Mouse (Mus musculus) midbrain, embryonic 14.5 days (tissue): ENCODE measurements around the gene Usp16. TPM values are rescaled to one million over a fixed set of nuclear protein-coding genes. Genes with fewer than 3 reads are reported as not detected.

Source experiments
- ATAC-seq: fragments of 200-750 bp; cut with Nextera tagmentation; 2 replicates; pipeline ENCODE4 v1.8.0; 2017; ENCODE audit warnings: moderate number of reproducible peaks, moderate library complexity; ENCODE audit not compliant: low FRiP score, low TSS enrichment
- DNase-seq: peaks from one replicate; pipeline ENCODE4 v3.0.0-alpha.2; 2015
- H3K27ac ChIP-seq: fragments of 300-500 bp; sonication (generic); replicated peaks from 2 replicates; pipeline ENCODE4 v1.5.1; 2014; ENCODE audit warnings: mild to moderate bottlenecking, low read depth, low read length, moderate library complexity
- H3K27me3 ChIP-seq: fragments of 300-500 bp; sonication (generic); 2 replicates; pipeline ENCODE4 v1.6.1; 2014; ENCODE audit warnings: low read length, control low read depth, mixed read lengths; ENCODE audit not compliant: control insufficient read depth, insufficient read depth
- H3K36me3 ChIP-seq: fragments of 300-500 bp; sonication (generic); 2 replicates; pipeline ENCODE4 v1.6.1; 2014; ENCODE audit warnings: low read length, control low read depth; ENCODE audit not compliant: control insufficient read depth, insufficient read depth
- H3K4me1 ChIP-seq: fragments of 300-500 bp; sonication (generic); 2 replicates; pipeline ENCODE4 v1.6.1; 2014; ENCODE audit warnings: mild to moderate bottlenecking, antibody characterized with exemption, low read length, control low read depth; ENCODE audit not compliant: control insufficient read depth, insufficient read depth
- H3K4me2 ChIP-seq: fragments of 300-500 bp; sonication (generic); 2 replicates; pipeline ENCODE4 v1.6.1; 2014; ENCODE audit warnings: mild to moderate bottlenecking, low read length, moderate library complexity
- H3K4me3 ChIP-seq: fragments of 300-500 bp; sonication (generic); replicated peaks from 2 replicates; pipeline ENCODE4 v1.5.1; 2014; ENCODE audit warnings: low read depth, low read length
- H3K9ac ChIP-seq: fragments of 300-500 bp; sonication (generic); replicated peaks from 2 replicates; pipeline ENCODE4 v1.6.1; 2014; ENCODE audit warnings: mild to moderate bottlenecking, low read length, moderate library complexity
- H3K9me3 ChIP-seq: fragments of 300-500 bp; sonication (generic); 2 replicates; pipeline ENCODE4 v1.6.1; 2016; ENCODE audit warnings: low read length, control low read depth, mixed read lengths; ENCODE audit not compliant: control insufficient read depth
- WGBS: fragments of 180-500 bp; shearing (Covaris S2); extraction: QIAGEN DNeasy Blood & Tissue Kit; methylation state at CpG from one replicate; pipeline ENCODE4 v1.1.7; 2014; 5-methylcytosine and 5-hydroxymethylcytosine counted together
- polyA plus RNA-seq: library from polyadenylated mRNA; unstranded; fragments of >200 nt; fragmentation: Nextera tagmentation; extraction: Ambion mirVana; gene quantifications from 2 replicates; pipeline ENCODE4 v1.2.1, GENCODE M21; 2014

The Usp16 gene
- polyA plus RNA-seq, 1 experiment from 2014 or later, result 50.2 TPM

DNA sequence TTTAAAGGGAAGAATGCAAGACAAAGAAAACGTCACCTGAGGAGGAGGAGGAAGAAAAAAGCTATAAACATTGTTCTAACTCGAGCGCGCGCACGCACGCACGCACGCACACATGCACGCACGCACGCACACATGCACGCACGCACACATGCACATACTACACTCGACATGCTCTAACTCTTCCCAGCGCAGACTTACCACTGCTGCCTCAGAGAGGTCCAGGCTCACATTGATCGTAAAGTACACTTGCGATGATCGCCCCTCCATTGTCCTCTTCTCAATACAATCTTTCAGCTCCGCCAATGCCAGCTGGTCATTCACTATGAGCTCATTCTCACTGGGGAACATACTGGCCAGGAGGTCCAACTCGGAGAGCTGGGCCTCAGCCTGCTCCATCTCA is 17.4 kb upstream of the Usp16 start:
- ATAC-seq (no peak), DNase-seq (no peak)
- peaks cover 5% of the 10 kb centered on the region; the same call in 1 of the 2 replicates for H3K4me1 ChIP-seq
- H3K9me3 ChIP-seq, result no peaks in the 10 kb centered on the region
- no peak overlapping the region for H3K9ac ChIP-seq
- 94% methylated on average over 21 of the region's 21 CpGs for WGBS
- no peaks in the 10 kb centered on the region for H3K36me3 ChIP-seq
- H3K4me2 ChIP-seq, result no peak overlapping the region
- H3K27ac ChIP-seq, result no peak overlapping the region
- no peak overlapping the region for H3K4me3 ChIP-seq
- H3K27me3 ChIP-seq, result no peaks in the 10 kb centered on the region

DNA sequence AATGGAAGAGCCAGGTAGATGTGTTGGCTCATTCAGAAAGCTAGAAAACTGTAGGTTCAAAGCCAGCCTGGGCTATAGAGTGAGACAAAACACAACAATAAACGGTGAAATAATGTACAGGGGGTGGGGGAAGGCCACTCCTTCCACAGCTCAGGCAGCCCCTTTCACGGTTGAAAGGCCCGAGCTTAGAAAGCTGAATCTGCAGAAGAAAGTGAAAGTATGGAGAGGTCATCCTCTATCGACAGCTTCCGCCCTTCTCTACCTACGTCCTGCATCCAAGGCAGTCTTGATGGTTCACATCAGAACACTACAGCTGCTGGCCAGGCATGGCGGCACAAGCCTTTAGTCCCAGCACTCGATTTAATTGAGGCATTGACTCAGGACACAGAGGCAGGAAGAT is 15.8 kb upstream of the Usp16 start:
- DNase-seq, result no peak
- WGBS, result 92% methylated on average over 8 of the region's 8 CpGs
- no peak overlapping the region for H3K9ac ChIP-seq
- H3K36me3 ChIP-seq, result no peaks in the 10 kb centered on the region
- no peak for ATAC-seq
- no peak overlapping the region for H3K27ac ChIP-seq
- no peaks in the 10 kb centered on the region for H3K9me3 ChIP-seq
- peaks cover 5% of the 10 kb centered on the region; the same call in 1 of the 2 replicates for H3K4me1 ChIP-seq
- no peak overlapping the region for H3K4me3 ChIP-seq
- no peaks in the 10 kb centered on the region for H3K27me3 ChIP-seq
- no peak overlapping the region for H3K4me2 ChIP-seq

DNA sequence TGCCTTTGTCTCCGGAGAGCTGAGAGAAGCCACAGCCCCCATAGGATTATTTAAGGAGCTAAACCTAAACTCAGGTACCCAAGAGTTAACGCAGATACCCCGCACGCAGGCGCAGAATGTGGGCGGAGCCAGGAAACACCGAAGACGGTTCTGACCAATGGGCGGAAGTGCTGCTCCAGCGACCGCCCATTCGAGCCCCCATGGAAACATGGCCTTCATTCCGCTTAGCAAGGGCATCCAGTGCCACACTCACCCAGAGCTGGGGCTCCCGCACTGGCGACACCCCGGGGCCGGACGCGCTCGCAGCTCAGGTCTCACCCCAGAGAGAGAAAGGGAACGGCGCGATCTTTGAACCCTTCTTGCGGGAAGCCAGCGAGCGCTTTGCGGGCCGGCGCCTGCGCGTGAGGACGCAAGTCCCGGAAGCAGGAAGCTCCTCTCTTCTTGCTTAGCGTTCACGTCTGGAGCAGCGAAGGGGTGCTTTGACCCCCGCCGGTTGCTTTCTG is 14.3 kb upstream of the Usp16 start, which contains the start of gene Rwdd2b:
Gene Rwdd2b (minus strand): TSS at position 390 of the 503 bp plus-strand sequence.
- Histone ChIP-seq H3K4me1 (peaks cover 5% of the 10 kb centered on the region; the same call in 1 of the 2 replicates), H3K27ac (peak within 1 kb of the TSS; percentile 95), H3K27me3 (no peaks in the 10 kb centered on the region), H3K9ac (peak within 1 kb of the TSS; percentile 81), H3K4me3 (peak within 1 kb of the TSS; percentile 76), H3K36me3 (no peaks in the 10 kb centered on the region), H3K9me3 (no peaks in the 10 kb centered on the region), H3K4me2 (peak within 1 kb of the TSS; percentile 69)
- peak; percentile 97 for ATAC-seq
- under 1% methylated on average over 38 of the region's 38 CpGs for WGBS
- DNase-seq, result peak; percentile 97

DNA sequence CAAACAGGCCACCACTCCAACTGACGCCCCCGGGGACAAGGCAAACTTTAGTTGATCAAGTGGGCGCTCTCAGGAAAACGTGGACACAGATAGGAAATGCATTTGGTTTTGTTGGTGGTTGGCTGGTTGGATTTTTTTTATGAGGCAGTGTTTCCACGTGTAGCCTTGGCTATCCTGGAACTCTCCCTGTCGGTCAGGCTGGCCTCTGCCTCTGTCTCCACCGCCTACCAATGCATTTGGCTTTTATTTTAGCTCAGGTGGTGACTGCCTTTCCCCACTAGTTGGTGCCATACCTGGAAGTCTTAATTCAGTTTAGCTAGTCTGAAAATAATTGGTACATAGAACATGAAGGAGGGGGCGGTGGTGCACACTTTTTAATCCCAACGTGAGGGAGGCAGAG is 13.4 kb upstream of the Usp16 start:
- no peak overlapping the region for H3K27ac ChIP-seq
- ATAC-seq, result no peak
- peak; percentile 33 for DNase-seq

DNA sequence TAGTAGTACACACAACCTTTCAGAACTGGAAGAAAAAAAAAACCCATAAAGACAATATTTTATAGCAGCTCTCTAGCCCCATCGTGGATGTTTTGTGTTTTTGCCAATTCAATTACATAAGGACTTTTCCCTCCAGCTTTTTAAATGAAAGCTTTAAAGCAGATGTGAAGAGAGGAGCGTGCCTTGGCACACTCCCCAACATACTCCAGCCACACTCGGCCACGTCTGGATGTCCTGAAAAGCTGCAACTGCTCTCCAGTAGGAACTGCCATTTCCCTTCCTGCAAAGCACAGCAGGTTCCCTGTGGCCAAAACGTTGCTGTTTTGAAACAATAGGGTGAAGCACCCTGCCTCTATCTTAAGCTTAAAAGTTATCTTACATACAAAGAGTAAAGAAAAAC is 12.2 kb upstream of the Usp16 start:
- DNase-seq (no peak), ATAC-seq (no peak)
- Histone ChIP-seq H3K4me1 (peaks cover 5% of the 10 kb centered on the region; the same call in 1 of the 2 replicates), H3K9me3 (no peaks in the 10 kb centered on the region), H3K27me3 (no peaks in the 10 kb centered on the region), H3K36me3 (no peaks in the 10 kb centered on the region), H3K4me3 (no peak overlapping the region), H3K9ac (no peak overlapping the region), H3K27ac (no peak overlapping the region), H3K4me2 (no peak overlapping the region)
- 59% methylated on average over 5 of the region's 5 CpGs for WGBS

More for the DNA sequence above, 13.4 kb upstream of the Usp16 start:
- peak overlapping the region; percentile 76 for H3K4me3 ChIP-seq
- no peaks in the 10 kb centered on the region for H3K27me3 ChIP-seq
- peak overlapping the region; percentile 69 for H3K4me2 ChIP-seq
- peaks cover 5% of the 10 kb centered on the region; the same call in 1 of the 2 replicates for H3K4me1 ChIP-seq
- no peaks in the 10 kb centered on the region for H3K9me3 ChIP-seq
- peak overlapping the region; percentile 81 for H3K9ac ChIP-seq
- H3K36me3 ChIP-seq, result no peaks in the 10 kb centered on the region
- WGBS, result 24% methylated on average over 9 of the region's 9 CpGs

DNA sequence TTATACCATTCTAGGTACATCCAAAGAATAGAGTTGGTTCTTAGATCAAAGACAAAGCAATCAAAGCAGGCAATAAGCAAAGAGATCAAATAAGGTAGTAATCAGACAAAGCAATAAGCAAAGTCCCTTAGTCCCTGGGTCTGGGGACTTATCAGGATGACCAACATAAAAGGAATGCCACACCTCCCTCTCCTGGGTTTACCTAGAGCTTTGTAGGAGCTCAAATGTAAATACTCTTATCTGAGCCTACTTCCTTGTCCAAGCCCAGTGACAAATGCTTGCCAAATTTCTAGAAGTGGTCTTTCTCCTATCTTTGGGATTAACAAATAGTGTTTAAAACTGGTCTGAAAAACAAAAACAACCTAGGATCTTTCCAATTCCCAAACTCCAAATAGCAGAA is 11.3 kb upstream of the Usp16 start:
- H3K27me3 ChIP-seq, result no peaks in the 10 kb centered on the region
- H3K9ac ChIP-seq, result no peak overlapping the region
- ATAC-seq (no peak), DNase-seq (no peak)
- no peak overlapping the region for H3K4me2 ChIP-seq
- H3K27ac ChIP-seq, result no peak overlapping the region
- H3K4me3 ChIP-seq, result no peak overlapping the region
- H3K36me3 ChIP-seq, result no peaks in the 10 kb centered on the region
- no peaks in the 10 kb centered on the region for H3K9me3 ChIP-seq
- peaks cover 5% of the 10 kb centered on the region; the same call in 1 of the 2 replicates for H3K4me1 ChIP-seq

DNA sequence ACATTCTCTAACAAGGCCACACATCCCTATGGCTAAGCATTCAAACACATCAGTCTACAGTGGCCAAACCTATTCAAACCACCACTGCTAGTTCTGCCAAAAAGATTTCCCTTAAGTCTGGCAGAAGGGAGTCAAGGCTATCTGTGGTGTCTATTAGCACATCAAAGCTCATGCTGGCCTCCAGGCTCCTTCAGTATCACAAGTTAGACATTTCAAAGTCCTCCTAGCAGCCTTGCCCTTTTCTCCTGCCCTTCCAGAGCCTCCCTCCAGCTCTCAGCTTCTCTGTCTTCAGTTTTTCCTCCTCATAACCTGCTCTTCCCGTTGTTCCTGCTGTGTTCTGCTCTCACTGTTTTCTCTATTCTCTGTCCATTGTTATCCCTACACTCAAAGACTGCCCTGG is 10.4 kb upstream of the Usp16 start:
- 59% methylated on average over 1 of the region's 1 CpGs for WGBS
- no peak for ATAC-seq
- Histone ChIP-seq H3K9ac (no peak overlapping the region), H3K4me2 (no peak overlapping the region), H3K4me3 (no peak overlapping the region), H3K27me3 (no peaks in the 10 kb centered on the region), H3K9me3 (no peaks in the 10 kb centered on the region), H3K36me3 (no peaks in the 10 kb centered on the region), H3K27ac (no peak overlapping the region), H3K4me1 (peaks cover 5% of the 10 kb centered on the region; the same call in 1 of the 2 replicates)
- DNase-seq, result no peak

DNA sequence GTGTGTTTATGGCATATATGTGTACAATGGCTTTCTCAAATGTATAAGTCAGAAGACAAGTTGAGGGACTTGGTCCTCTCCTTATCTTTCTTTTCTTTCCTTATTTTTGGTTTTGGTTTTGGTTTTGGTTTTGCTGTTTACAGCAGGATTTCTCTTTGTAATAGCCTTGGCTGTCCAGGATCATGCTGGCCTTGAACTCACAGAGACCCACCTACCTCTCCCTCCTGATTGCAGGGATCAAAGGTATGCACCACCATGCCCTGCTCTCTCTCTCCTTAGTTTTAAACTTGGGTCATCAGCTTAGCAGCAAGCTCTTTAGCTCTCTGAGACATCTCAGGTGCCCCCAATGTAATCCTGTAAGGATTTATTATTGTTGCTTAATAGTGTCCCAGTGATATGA is 9.4 kb upstream of the Usp16 start:
- Histone ChIP-seq H3K9me3 (no peaks in the 10 kb centered on the region), H3K4me1 (peaks cover 5% of the 10 kb centered on the region; the same call in 1 of the 2 replicates), H3K4me2 (no peak overlapping the region), H3K4me3 (no peak overlapping the region), H3K36me3 (no peaks in the 10 kb centered on the region), H3K27me3 (no peaks in the 10 kb centered on the region), H3K27ac (no peak overlapping the region), H3K9ac (no peak overlapping the region)
- ATAC-seq (no peak), DNase-seq (no peak)

DNA sequence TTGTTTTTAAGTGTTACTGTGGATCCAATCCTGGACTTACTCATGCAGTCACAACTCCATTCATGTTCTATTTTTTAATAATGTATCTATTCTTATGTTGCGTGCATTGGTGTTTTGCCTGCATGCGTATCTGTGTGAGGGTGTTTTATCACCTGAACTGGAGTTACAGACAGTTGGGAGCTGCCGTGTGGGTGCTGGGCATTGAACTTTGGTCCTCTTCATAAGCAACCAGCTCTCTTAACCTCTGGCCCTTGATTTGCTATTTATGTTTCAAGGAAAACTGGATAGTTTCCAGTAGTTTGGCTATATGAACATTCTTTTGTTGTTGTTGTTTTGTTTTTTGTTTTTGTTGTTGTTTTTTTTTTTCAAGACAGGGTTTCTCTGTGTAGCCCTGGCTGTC is 9.0 kb upstream of the Usp16 start:
- WGBS, result 92% methylated on average over 3 of the region's 3 CpGs
- Histone ChIP-seq H3K36me3 (no peaks in the 10 kb centered on the region), H3K27ac (no peak overlapping the region), H3K9ac (no peak overlapping the region), H3K9me3 (no peaks in the 10 kb centered on the region), H3K4me2 (no peak overlapping the region), H3K4me1 (peaks cover 5% of the 10 kb centered on the region; the same call in 1 of the 2 replicates), H3K4me3 (no peak overlapping the region), H3K27me3 (no peaks in the 10 kb centered on the region)
- no peak for ATAC-seq
- no peak for DNase-seq
